Mouse (Mus musculus): Measurements from ENCODE around the gene Zdhhc5.

DNA sequence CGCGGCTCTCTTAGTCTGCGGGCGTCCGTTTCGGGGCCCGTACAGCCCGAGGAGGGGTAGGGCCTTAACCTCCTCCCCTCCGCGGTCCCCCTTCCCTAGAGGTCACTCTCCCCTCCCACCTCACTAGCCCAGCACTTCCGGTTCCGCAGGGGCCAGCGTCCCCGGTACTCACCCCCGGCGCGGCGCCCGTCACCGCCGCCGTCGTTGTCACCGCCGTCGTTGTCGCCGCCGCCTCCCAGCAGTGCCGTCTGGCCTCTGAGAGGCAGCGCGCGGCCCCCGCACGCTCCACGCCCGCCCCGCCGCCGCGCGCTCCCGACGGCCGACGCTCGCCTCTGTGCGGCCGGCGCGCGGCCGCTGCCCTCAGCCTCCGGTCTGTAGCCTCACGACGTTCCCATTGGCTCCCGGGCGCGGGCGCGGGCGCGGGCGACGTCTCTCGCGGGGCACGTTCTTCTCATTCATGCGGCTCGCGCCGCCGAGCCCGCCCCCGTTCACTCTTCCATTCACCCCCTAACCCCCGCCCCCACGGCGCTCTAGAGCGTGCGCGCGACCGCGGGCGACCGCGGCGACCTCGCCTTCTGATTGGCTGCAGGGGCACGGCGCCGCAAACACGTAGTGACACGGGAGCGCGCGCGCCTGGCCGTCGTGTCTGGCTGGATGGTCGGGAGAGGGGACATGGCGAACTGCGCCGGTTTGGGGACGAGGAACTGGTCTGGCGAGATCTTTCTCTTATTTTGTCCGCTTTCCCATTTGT lies at the start of gene Zdhhc5:
- TF ChIP-seq CTCF (conservative IDR thresholded peaks at IDR 0.05; ENCODE audit: low read length): no peak
- TF ChIP-seq NANOG (IDR thresholded peaks at IDR 0.05; ENCODE audit: borderline replicate concordance, low read length): no peak
